Mouse (Mus musculus) right cerebral cortex, postnatal 36 days (tissue): ENCODE measurements around the gene Gm9117.
"Not testable (repeated sequence)": the region's sequence is repeated elsewhere in the genome, so short reads cannot be mapped to it uniquely, and the experiment has no call there.

Experiments used
- DNase-seq, 2 experiments: peaks; one replicate each; pipeline ENCODE4 v3.0.0; 2022; ENCODE audit warnings: low spot score in 2 of 2, mixed read lengths in 1 of 2

Gene Gm9117

GRCm38 (mm10) chr3:93943443-93943842 lies at the start of gene Gm9117:
Gm9117 (minus strand) TSS chr3:93943543.
- not testable (repeated sequence) for DNase-seq

GRCm38 (mm10) chr3:93968938-93969337 lies 25.6 kb upstream of the Gm9117 start:
- DNase-seq, result not testable (repeated sequence)

- DNase-seq, result not testable (repeated sequence)
Observed at GRCm38 (mm10) chr3:93961214-93961613, 17.9 kb upstream of the Gm9117 start, which contains the start of gene Tdpoz5. Tdpoz5 (minus strand) TSS chr3:93961314.

GRCm38 (mm10) chr3:93938386-93938785 lies 5.0 kb downstream of the Gm9117 start:
- DNase-seq, result not testable (repeated sequence)
